Mouse (Mus musculus) cerebellum, postnatal 10 days (tissue): ENCODE measurements around the gene Irf1.

Source experiments
- DNase-seq, 2 experiments: peaks; one replicate each; pipeline ENCODE4 v3.0.0; 2021; ENCODE audit warnings: mixed read lengths in 2 of 2

Gene Irf1

DNA sequence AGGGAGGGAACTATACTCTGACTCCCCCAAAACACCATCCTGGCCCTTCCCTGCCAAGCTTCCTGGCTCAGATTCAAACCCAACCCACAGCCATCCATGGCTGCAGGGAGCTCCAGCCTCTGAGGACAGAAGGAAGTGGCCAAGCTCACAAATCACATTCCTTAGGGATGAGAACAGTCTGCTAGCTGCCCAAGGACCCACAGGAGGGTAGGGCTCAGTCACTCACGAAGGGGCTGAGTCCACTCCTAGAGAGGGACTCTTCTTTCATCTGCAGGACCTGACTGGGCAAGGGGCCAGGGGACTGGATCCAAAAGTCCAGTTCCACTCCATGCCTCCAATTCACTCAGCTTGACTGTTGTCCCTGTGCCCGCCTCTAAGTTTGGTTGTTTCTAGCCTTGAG is 8.0 kb upstream of the Irf1 start:
- peak; percentile 84 to 88 for DNase-seq

DNA sequence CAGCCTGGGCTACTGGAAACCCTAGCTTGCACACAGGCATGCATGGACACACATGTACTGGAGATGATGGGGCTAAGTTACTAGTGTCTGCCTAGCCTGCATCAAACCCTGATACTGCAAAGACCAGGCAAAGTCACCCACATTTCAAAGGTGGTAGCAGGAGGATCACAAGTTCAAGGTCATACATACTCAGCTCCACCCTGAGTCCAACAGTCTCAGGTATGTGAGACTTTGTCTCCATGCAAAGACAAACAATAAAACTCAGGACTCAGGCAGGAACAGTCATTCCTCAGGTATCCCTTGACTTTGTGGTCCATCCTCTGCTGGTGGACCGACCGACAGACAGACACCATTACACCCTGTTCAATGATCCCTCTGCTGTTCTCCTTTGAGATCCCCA is 7.4 kb upstream of the Irf1 start:
- DNase-seq = no peak

DNA sequence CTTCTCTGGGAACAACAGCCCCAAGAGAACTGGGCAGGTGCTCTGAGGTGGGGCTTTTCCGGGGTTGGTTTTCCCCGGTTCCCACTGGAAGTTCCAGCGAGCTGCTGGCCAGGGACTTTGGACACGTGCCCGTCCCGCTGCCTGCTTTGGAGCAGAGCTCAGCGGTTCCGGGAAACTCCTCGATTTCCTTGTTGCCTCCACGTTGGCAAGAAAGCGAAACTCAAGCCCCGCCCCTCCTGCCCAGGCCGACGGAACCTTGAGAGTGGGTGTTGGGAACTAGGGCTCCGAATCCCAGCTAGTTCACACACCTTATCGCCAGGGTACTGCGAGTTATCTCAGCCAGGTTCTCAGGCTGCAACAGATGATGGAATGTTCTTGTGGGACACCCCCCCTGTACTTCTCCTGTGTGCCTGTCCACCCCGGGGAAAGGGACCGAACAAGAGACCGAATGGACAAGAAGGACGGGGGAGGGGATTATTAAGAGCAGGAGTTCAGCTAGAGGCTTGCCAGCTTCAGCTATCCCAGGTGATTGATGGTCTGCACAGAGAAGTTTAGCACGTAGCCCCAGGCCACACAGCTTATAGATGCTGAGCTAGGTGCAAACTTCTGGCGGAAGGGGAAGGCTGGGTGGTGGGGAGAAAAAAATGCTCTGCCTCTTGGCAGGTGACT is 6.9 kb upstream of the Irf1 start:
- peak; percentile 70 to 75 for DNase-seq

DNA sequence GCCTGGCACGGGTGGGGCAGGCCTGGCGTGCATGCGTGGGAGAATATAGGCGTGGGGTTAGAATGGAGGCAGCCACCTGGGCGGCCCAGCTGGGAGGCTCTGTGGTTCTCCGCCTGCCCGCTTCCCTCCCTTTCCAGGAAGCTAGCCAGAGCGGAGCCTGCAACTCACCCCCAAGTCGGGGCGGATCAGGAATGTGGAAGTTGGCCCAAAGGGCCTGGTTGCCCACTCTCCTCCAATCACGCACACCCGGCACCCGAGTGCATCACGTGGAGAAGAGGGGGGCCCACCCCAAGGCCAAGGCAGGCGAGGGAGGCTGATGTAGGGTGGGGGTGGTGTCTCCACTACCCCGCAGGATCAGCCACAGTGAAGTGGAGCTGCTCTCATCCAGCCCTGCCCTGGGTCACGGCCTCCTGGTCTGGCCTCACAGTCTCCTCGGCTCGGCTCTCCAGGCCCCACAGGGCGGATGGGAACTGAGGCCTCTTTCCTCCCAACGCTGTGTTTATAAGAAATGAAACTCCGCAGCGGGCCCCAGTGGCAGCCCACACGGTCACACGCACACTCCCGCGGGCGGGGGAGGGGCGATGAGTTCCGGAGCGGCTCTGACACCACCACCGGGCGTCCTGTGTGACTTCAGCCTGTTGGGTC is 6.2 kb upstream of the Irf1 start:
- DNase-seq = peak; percentile 82

DNA sequence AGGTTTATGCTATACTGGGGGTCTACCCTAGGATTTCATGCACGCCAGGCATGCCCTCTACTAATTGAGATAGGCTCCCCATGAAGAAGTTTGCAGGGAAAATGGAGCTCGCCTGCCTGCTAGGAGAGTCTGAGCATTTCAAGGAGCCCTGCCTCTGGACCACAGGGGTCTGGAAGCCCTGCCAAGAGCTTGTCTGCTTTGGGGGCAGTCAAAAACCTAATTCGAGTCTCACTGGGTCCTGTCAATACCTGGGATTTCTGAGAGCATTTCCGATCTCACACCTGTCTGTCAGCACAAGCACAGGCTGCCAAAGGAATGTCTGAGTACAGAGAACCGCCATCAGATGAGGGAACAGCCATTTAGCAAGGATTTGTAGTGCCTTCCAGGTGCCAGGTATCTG is 5.2 kb upstream of the Irf1 start:
- DNase-seq = peak in 1 of 2 experiments; percentile 34

DNA sequence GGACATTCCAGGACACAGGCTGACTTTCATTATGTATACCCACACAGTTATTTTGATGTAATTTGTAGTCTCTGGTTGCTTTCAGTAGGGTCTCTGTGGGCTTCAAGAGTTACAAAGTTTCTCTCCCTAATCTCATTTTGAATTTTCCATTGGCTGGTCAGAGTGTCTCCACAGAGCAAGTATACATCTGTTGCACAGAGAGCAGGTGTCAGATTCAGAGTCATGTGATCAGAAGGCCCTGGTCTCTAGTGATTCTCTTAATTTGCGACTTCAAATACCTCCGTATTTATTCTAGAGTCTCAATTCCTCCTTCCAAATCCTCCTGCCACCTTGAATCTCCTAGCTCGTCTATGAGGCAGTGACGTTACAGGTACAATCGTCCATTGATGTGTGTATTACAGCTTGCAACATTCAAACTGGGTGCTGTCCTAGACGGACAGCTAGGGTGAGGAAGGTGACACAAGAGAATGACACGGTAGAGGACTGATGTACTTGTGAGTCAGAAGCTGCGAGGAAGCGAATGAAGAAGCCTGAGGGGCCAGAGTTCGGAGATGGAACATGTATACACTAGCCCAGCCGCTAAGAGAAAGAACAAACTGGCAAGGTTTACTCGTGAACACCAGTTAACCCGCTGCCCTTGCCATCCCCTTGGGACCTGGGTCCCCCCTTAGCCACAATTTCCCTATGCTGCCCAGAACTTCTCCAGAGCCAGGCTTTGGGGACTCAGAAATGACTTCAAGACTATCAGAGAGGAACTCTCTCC is 1.2 kb upstream of the Irf1 start:
- DNase-seq = no peak

DNA sequence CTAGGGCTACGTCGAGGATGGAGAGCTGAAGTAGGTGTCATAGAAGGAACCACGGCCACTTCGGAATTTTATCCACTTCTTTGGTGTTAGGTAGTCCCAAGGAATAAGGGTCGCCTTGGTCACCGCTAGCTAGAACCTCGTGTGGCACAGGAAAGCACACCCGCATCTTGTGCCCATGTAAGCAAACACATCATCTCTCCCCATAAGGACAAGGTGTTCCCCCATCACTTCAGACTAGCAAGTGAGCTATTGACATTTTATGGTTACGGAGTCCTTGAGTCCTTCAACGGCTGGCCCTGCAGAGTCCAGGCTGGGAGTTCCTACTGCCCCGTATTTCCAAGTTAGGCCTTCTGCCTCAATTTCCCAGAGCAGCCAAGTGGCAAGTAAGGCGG is 633 bp upstream of the Irf1 start:
- no peak for DNase-seq

DNA sequence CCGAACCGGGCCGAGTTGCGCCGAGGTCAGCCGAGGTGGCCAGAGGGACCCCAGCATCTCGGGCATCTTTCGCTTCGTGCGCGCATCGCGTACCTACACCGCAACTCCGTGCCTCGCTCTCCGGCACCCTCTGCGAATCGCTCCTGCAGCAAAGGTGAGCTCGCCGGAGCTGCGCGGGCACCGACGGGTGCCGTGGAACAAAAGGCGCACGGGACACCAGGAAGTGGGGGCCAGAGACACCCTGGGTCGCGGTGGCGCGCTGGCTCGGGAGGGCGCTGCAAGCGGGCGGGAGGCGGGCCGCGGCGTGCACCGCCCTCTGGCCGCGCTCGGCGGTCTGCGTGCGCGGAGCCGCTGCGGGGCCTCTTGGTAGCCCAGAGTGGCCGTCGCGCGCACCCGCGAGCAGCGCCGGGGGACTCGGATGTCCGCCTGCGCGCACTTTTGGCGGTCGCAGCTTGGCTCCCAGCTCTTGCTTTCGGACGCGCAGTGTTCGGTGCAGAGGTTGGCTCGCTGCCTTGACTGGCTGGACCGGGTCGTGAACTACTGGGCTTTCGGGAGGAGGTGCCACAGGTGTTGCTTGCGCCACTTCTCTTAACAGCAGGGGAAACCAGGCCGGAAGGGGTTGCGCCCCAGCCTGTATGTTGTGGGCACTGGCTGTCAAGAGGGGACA is 444 bp downstream of the Irf1 start:
- peak; percentile 65 to 66 for DNase-seq

DNA sequence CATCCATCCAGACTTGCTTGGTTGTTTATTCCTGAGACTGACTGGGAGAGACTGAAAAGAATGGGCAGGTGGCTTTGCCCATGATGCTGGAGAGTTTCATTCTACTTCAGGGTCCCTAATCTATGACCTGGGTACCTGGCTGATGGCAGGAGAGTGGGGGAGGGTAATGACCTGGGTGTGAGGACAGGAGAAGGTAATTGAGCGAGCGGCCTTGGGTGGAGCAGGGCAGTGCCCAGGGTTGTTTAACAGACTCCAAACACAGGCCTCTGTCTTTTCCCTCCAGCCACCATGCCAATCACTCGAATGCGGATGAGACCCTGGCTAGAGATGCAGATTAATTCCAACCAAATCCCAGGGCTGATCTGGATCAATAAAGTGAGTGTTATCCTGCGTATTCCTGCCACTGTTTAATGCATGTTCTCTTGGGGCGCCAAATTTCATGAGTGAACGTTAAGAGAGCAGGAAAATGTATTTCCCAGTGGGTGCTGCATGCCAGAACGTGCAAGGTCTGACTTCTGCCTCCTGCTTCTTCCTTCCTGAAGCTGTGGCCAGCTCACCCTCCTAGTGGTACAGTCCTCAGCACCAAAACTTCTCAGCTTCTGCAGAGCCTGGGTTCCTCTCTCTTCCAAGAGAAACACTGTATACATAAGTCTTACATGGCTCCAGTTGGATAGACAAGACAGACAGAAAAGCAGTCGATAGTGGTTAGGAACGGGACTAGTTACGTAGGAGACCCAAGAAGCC is 1.4 kb downstream of the Irf1 start:
- no peak for DNase-seq

DNA sequence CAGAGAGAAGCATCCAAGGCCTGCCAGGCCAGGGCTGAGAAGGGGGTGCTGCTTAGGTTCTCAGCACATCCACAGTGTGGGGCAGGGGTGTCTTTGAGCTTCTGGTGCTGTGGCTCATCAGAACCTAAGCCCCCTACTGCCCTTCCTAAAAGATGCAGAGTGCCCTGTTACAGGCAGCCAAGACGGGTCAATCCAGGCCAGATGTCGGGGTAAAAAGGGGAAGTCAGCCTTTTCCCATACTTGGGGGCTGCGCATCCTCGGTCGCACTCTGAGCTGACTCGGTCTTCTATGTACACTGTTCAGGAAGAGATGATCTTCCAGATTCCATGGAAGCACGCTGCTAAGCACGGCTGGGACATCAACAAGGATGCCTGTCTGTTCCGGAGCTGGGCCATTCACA is 2.7 kb downstream of the Irf1 start:
- no peak for DNase-seq

DNA sequence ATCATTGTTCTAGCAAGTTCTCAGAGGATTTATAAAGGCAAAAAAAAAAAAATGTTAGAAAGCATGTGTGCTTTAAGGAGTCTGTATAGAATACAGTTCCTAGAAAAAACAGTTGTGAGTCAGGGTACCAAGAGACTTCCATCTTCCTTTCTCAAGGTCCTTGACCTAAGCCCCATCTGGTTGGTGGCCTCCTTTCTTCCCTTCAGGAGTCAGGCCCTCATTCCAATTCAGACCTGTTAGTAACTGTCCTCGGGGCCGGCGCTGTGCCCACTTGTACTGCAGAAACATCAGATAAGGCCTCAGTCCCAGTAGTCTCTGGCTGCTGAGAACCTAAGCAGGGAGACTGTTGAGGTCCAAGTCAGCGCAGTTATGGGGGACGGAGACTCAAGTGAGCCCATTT is 3.3 kb downstream of the Irf1 start, which contains the start of gene Gm17334:
Gene Gm17334 (minus strand): TSS at position 101 of the 400 bp plus-strand sequence.
- DNase-seq = no peak

DNA sequence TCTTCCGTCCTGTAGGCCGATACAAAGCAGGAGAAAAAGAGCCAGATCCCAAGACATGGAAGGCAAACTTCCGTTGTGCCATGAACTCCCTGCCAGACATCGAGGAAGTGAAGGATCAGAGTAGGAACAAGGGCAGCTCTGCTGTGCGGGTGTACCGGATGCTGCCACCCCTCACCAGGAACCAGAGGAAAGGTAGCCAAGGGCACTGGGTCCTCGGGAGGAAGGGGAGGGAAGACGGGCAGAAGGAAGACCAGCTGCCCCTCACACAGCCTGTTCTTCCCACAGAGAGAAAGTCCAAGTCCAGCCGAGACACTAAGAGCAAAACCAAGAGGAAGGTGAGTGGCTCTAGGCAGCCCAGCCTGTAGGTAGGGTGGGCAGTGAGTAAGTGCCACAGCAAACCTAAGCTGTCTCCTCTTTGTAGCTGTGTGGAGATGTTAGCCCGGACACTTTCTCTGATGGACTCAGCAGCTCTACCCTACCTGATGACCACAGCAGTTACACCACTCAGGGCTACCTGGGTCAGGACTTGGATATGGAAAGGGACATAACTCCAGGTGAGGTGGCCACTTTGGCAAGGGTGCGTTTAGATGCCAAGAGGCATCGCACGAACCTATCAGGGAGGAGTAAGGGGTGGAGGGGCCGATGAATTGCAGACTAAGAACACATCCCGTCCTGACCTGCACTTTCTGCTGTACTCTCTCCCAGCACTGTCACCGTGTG is 4.0 kb downstream of the Irf1 start:
- no peak for DNase-seq

DNA sequence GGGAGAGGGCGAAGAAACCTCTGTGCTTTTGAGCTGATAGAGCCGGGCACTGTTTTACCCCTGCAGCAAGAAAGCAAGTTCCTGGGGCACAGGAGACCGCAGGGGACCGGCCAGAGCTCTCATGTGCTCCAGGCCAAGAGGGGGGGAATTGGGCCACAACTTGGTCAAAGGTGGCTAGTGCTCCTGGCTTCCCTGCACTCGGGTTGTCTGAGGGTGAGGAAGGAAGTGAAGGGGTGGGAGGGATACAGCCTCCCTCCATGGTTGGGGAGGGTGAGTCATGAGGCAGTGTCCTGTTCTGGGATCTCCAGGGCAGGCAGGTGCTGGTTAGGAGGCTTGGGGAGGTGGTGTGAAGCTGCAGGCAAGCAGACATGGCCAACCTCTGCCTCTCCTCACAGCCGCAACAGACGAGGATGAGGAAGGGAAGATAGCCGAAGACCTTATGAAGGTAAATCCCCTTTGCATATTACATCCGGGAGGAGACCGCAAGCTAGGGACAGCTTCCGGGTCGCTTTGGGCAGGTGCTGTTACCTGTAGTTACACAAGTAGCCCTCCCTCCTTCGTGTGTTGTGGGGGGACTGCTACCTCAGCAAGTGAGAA is 4.9 kb downstream of the Irf1 start:
- no peak for DNase-seq

DNA sequence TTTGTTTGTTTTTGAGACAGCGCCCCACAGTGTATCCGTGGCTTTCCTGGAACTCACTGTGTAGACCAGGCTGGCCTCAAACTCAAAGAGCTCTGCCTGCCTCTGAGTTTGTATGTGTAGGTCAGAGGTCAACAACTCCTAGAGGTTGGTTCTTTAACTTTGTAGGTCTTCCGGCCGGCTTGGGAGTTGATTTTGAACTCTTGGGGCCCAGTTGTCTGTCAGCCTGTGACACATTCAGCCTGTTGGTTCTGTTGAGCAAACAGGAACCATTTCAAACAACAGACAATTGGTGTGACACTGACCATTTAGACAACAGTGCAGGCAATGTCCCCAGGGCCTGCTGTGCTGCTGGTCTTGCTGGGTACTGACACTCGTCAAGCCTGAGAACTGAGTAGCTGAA is 7.9 kb downstream of the Irf1 start:
- DNase-seq = no peak

DNA sequence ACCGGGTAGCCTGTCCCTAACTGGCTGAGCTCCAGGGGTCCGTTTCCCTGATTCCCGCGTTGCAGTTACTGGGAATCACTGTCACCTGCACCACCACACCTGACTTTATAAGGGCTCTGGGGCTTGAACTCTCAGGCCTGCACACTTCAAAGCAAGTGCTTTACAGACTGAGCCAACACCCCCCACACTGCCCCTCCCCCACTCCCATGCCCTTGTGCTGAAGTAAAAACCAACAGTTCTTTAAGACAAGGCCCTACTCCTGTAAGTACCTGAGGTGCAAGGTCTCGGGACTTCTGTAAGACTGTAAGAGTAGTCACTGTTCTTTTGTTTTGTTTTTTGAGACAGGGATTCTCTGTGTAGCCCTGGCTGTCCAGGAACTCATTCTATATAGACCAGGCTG is 8.6 kb downstream of the Irf1 start:
- no peak for DNase-seq

DNA sequence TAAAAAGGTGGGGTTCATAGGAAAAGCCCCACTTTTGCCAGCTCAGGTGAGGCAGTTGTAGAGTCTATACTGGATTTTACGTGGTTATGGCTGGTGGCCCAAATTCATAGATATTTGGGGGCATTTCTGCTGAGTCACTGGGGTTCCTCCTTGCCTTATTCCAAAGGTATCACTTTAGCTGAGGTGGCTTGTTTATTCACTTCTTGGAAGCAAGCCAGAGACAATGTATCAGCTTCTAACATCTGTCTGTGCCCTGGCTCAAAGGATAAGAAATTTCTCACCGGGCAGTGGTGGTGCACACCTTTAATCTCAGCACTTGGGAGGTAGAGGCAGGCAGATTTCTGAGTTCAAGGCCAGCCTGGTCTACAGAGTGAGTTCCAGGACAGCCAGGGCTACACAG is 10.0 kb downstream of the Irf1 start:
- no peak for DNase-seq

DNA sequence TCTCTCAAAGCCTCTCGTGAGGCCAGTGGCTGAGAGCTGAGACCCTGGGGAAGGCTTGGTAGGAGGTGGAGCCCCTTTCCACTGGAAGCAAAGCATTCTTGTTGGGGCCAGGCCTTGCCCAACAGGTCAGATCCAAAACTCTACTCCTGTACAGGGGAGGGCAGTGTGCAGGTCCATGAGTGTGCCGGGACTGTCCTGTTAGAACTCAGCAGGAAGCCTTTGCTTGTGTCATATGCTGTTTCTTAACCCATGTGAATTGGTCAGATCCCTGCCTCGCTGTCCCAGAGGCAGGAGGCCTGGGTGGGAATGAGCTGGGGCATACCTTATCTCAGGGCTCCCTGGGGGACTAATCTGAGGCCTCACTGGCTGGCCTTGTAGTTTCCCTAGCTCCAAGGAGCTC is 10.4 kb downstream of the Irf1 start:
- no peak for DNase-seq

DNA sequence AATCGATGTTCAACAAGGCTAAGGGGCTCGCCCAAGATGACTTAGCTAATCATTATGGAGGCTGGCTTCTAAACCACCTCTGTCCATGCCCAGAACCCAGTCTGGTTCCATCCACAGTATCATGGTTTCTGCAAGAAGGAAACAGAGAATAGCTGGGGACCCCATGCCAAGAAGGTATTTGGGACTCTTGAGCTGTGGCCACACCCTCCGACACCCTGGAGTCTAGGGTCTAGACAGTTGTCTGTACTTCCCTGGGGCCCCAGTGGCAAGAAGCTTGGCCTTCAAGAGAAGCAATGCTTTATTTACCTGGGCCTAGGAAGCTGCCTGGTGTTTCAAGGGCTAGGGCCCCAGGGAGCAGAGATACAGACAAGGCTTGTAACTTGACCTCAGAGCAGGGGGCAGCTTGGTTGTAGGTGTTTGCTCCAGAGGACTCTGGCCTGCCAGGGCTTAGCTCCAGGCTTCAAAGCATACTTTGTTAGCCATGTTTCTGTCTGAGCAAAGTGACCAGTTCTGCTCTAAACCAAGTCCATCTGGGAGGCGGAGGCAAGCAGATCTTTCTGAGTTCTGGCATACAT is 11.5 kb downstream of the Irf1 start:
- DNase-seq = no peak

DNA sequence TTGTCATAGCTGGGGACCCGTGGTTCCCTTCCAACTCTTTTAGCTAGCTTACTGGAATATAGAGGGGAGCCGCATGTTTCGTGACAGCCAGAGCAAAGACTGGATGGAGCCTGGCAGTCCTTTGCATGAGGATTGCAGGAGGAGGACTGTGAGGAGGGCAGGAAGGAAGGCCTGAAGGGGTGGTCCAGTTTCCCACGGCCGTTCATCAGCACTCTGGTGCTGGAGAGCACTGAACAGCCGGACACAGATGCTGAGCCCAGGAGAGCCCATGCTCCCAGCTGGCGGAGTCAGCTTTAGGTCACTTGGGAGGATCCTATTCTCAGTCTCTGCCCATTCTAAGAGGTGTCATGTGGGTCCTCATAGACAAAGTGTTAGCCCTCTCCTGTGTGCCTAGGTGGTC is 12.2 kb downstream of the Irf1 start:
- no peak for DNase-seq

DNA sequence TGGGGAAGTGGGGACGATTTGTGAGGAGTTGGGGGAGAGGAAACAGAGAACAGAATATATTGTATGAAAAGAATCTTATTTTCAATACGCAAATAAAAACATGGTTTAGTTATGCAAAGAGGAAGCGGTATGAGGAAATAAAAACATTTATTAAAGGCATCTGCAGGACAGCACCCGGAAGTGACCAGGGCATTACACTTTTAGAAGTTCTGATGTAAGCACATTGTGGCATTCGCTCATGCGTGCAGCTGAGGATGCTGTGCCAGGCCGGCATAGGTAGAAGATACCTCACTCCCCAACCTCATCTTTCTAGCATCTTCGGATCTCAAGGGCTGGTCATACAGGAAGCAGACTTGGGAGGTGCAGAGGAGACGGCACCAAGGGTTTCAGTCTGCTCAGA is 13.5 kb downstream of the Irf1 start:
- no peak for DNase-seq

DNA sequence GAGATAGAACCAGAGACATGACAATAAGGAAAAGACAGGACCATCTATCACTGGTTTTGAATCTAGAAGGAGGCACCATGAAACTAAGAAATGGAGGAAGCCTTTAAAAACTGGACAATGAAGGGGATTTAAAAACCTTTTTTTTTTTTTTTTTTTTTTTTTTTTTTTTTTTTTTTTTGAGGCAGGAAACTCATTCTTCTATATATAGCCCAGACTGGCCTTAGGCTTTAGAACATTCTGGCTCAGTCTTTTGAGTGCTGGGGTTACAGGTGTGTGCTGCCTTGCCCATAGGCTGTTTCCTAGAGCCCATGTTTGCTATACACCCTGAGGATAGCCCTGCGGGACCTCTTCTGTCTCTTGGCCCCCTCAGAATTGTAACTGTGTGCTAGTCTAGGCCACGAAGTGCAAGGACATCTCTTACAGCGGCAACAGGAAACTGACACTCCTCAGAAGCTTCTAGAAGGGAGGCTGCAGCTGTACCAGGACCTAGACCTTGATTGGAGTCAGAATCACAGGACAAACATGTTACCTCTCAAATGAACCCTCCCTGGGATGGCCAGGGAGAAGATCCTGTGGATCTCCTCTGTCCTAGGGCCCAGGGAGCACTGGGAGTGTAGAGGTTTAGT is 15.6 kb downstream of the Irf1 start:
- DNase-seq = no peak
